Comparison of ENCODE assay signal across 30 mouse cellular contexts in genomic region chr8:19045242-19045641, GRCm38 (mm10). TPM values are rescaled to one million over a fixed set of nuclear protein-coding genes. Genes with fewer than 3 reads are reported as not detected.
DNase-seq lines count a peak whose midpoint lies in the region; ATAC-seq and TF ChIP-seq lines count a peak whose summit lies in the region.
"Had no signal": no experiment of that assay in that cellular context is flagged by ENCODE, and none has a peak within 500 bp of the region (broad histone marks: within the 10 kb centered on the region; RNA-seq: fewer than 3 reads in every experiment).

No protein-coding gene starts in this region.

- no peaks in the 10 kb centered on the region for H3K27me3 ChIP-seq in forebrain, postnatal 0 days (ENCODE audit: insufficient read depth, low read length)
- no peaks in the 10 kb centered on the region for H3K27me3 ChIP-seq in hindbrain, postnatal 0 days (ENCODE audit: insufficient read depth, low read length)
- H3K27me3 ChIP-seq: embryonic facial prominence, embryonic 12.5 days; forebrain, embryonic 12.5 days; Patski had no signal

- H3K4me1 ChIP-seq in forebrain, postnatal 0 days (ENCODE audit: insufficient read depth), result no peaks in the 10 kb centered on the region
- no peaks in the 10 kb centered on the region for H3K4me1 ChIP-seq in hindbrain, postnatal 0 days (ENCODE audit: insufficient read depth, low read length)
- H3K4me1 ChIP-seq: embryonic facial prominence, embryonic 10.5 days; embryonic facial prominence, embryonic 12.5 days; forebrain, embryonic 10.5 days; forebrain, embryonic 12.5 days had no signal

- peak; percentile 59 for DNase-seq in heart, adult 11 months
- no peak for DNase-seq in heart, adult 8-10 months (ENCODE audit: low spot score)
- DNase-seq in ES-CJ7 (ENCODE audit: low read depth, low spot score) (peak; percentile 31), R1 (ENCODE audit: low read depth, low spot score) (peak; percentile 64), ZHBTc4 (ENCODE audit: low read depth, low spot score) (peak; percentile 42)
- DNase-seq in kidney, adult 11 months, result no peak
- DNase-seq in forebrain, postnatal 0 days, result no peak
- DNase-seq in hindbrain, postnatal 0 days (ENCODE audit: low spot score), result no peak
- DNase-seq: adrenal gland, adult 2 months; adrenal gland, postnatal 14 days; adrenal gland, postnatal 36 days; B cell, adult 2 months; cerebellum, adult 11-12 months; cerebellum, adult 2 months; cerebellum, adult 9-10 months; cerebellum, postnatal 10 days; cerebellum, postnatal 25 days had no signal

- WGBS in forebrain, postnatal 0 days, result 90% methylated on average over 14 of the region's 14 CpGs
- WGBS in hindbrain, postnatal 0 days, result 93% methylated on average over 14 of the region's 14 CpGs

- H3K9me3 ChIP-seq in forebrain, postnatal 0 days (ENCODE audit: low read length), result no peaks in the 10 kb centered on the region
- no peaks in the 10 kb centered on the region for H3K9me3 ChIP-seq in hindbrain, postnatal 0 days (ENCODE audit: low read length)
- H3K9me3 ChIP-seq: G1E had no signal

- H3K36me3 ChIP-seq in forebrain, postnatal 0 days (ENCODE audit: insufficient read depth), result no peaks in the 10 kb centered on the region
- no peaks in the 10 kb centered on the region for H3K36me3 ChIP-seq in hindbrain, postnatal 0 days (ENCODE audit: insufficient read depth, low read length)
- H3K36me3 ChIP-seq: embryonic facial prominence, embryonic 10.5 days; embryonic facial prominence, embryonic 12.5 days; forebrain, embryonic 10.5 days; forebrain, embryonic 12.5 days; G1E had no signal

- no peak overlapping the region for H3K27ac ChIP-seq in forebrain, postnatal 0 days (ENCODE audit: low read depth, low read length)
- no peak overlapping the region for H3K27ac ChIP-seq in hindbrain, postnatal 0 days
- H3K27ac ChIP-seq: embryonic facial prominence, embryonic 10.5 days; embryonic facial prominence, embryonic 12.5 days; forebrain, embryonic 10.5 days; forebrain, embryonic 12.5 days had no signal

- no peak for TF ChIP-seq CTCF in forebrain, postnatal 0 days (IDR thresholded peaks at IDR 0.05; ENCODE audit: low read depth)
- TF ChIP-seq CTCF in hindbrain, postnatal 0 days (IDR thresholded peaks at IDR 0.05; ENCODE audit: low read depth), result no peak

- H3K4me2 ChIP-seq in forebrain, postnatal 0 days (ENCODE audit: low read depth), result no peak overlapping the region
- no peak overlapping the region for H3K4me2 ChIP-seq in hindbrain, postnatal 0 days (ENCODE audit: low read depth, low read length)
- H3K4me2 ChIP-seq: embryonic facial prominence, embryonic 12.5 days; forebrain, embryonic 12.5 days had no signal

- no peak for ATAC-seq in forebrain, postnatal 0 days
- ATAC-seq in hindbrain, postnatal 0 days, result no peak
- ATAC-seq: CD4-positive, CD25-positive, alpha-beta regulatory T cell, adult 4 months; forebrain, embryonic 14.5 days; forebrain, embryonic 16.5 days; Patski had no signal

- no peak overlapping the region for H3K9ac ChIP-seq in forebrain, postnatal 0 days
- no peak overlapping the region for H3K9ac ChIP-seq in hindbrain, postnatal 0 days (replicated peaks; ENCODE audit: low read length)
- H3K9ac ChIP-seq: embryonic facial prominence, embryonic 12.5 days; forebrain, embryonic 12.5 days had no signal

- H3K4me3 ChIP-seq in forebrain, postnatal 0 days (ENCODE audit: low read depth, low read length), result no peak overlapping the region
- H3K4me3 ChIP-seq in hindbrain, postnatal 0 days (ENCODE audit: low read length), result no peak overlapping the region
- H3K4me3 ChIP-seq: embryonic facial prominence, embryonic 10.5 days; embryonic facial prominence, embryonic 12.5 days; erythroblast, embryonic 14.5 days; forebrain, embryonic 10.5 days; forebrain, embryonic 12.5 days had no signal

RNA-seq across cellular contexts. Expression of gene Defb38, which starts 18.9 kb away (rescaled TPM):
- total RNA-seq in heart, adult 8-10 months (2022), result not detected
- total RNA-seq in forebrain, postnatal 0 days (2014; rRNA removed), result not detected in 2 replicates
- polyA plus RNA-seq in forebrain, postnatal 0 days (2015; fragmentation: Nextera tagmentation; extraction: Ambion mirVana), result not detected in 2 replicates
- total RNA-seq in hindbrain, postnatal 0 days (2014; rRNA removed), result not detected in 2 replicates
- not detected in 2 replicates for polyA plus RNA-seq in hindbrain, postnatal 0 days (2015; fragmentation: Nextera tagmentation; extraction: Ambion mirVana)
- total RNA-seq: adrenal gland, adult 2 months; adrenal gland, postnatal 14 days; adrenal gland, postnatal 36 days; CH12.LX; G1E had no signal
- polyA plus RNA-seq: adrenal gland, adult 2 months; CD4-positive, CD25-positive, alpha-beta regulatory T cell, adult 4 months; cerebellum, adult 2 months; cortical plate, adult 2 months; embryonic facial prominence, embryonic 10.5 days; embryonic facial prominence, embryonic 12.5 days; embryonic facial prominence, embryonic 14.5 days; erythroblast, embryonic 14.5 days; forebrain, embryonic 10.5 days; forebrain, embryonic 12.5 days; forebrain, embryonic 14.5 days; forebrain, embryonic 16.5 days; G1E; Patski had no signal

RNA-seq across cellular contexts. Expression of gene Defb39, which starts 19.4 kb away (rescaled TPM):
- not detected for total RNA-seq in heart, adult 8-10 months (2022)
- total RNA-seq in forebrain, postnatal 0 days (2014; rRNA removed), result not detected in 2 replicates
- polyA plus RNA-seq in forebrain, postnatal 0 days (2015; fragmentation: Nextera tagmentation; extraction: Ambion mirVana), result not detected in 2 replicates
- not detected in 2 replicates for total RNA-seq in hindbrain, postnatal 0 days (2014; rRNA removed)
- not detected in 2 replicates for polyA plus RNA-seq in hindbrain, postnatal 0 days (2015; fragmentation: Nextera tagmentation; extraction: Ambion mirVana)
- total RNA-seq: adrenal gland, adult 2 months; adrenal gland, postnatal 14 days; adrenal gland, postnatal 36 days; CH12.LX; G1E had no signal
- polyA plus RNA-seq: adrenal gland, adult 2 months; CD4-positive, CD25-positive, alpha-beta regulatory T cell, adult 4 months; cerebellum, adult 2 months; cortical plate, adult 2 months; embryonic facial prominence, embryonic 10.5 days; embryonic facial prominence, embryonic 12.5 days; embryonic facial prominence, embryonic 14.5 days; erythroblast, embryonic 14.5 days; forebrain, embryonic 10.5 days; forebrain, embryonic 12.5 days; forebrain, embryonic 14.5 days; forebrain, embryonic 16.5 days; G1E; Patski had no signal

RNA-seq across cellular contexts. Expression of gene Defb37, which starts 54.4 kb away (rescaled TPM):
- total RNA-seq in heart, adult 8-10 months (2022), result not detected
- total RNA-seq in forebrain, postnatal 0 days (2014; rRNA removed), result not detected in 2 replicates
- not detected in 2 replicates for polyA plus RNA-seq in forebrain, postnatal 0 days (2015; fragmentation: Nextera tagmentation; extraction: Ambion mirVana)
- not detected in 2 replicates for total RNA-seq in hindbrain, postnatal 0 days (2014; rRNA removed)
- polyA plus RNA-seq in hindbrain, postnatal 0 days (2015; fragmentation: Nextera tagmentation; extraction: Ambion mirVana), result not detected in 2 replicates
- total RNA-seq: adrenal gland, postnatal 14 days; adrenal gland, postnatal 36 days; CH12.LX; G1E had no signal
- polyA plus RNA-seq: adrenal gland, adult 2 months; CD4-positive, CD25-positive, alpha-beta regulatory T cell, adult 4 months; cerebellum, adult 2 months; cortical plate, adult 2 months; embryonic facial prominence, embryonic 10.5 days; embryonic facial prominence, embryonic 12.5 days; embryonic facial prominence, embryonic 14.5 days; erythroblast, embryonic 14.5 days; forebrain, embryonic 10.5 days; forebrain, embryonic 12.5 days; forebrain, embryonic 14.5 days; forebrain, embryonic 16.5 days; G1E; Patski had no signal

Comparison
In these comparisons a context has a peak if more than half of its experiments do, and no peak if none do; other contexts are left out.
1. DNase-seq: peak in heart, adult 11 months (single experiment), ES-CJ7 (single experiment), R1 (single experiment) and ZHBTc4 (single experiment); none in heart, adult 8-10 months (single experiment), kidney, adult 11 months (single experiment), forebrain, postnatal 0 days (single experiment) and hindbrain, postnatal 0 days (single experiment).